Mouse (Mus musculus): ENCODE results near the gene Cpne8. TPM values are rescaled to one million over a fixed set of nuclear protein-coding genes. Genes with fewer than 3 reads are reported as not detected.
"Not testable (repeated sequence)": the region's sequence is repeated elsewhere in the genome, so short reads cannot be mapped to it uniquely, and the experiment has no call there.

Cpne8 gene
- polyA plus RNA-seq, 1 experiment from 2014 or later: 19.9 TPM

GRCm38 (mm10) chr15:90470561-90470960 is 208.7 kb downstream of the Cpne8 start:
- H3K36me3 ChIP-seq (ENCODE audit: control insufficient read depth, insufficient read depth, low read length); H3K4me2 ChIP-seq (ENCODE audit: low read depth, low read length); H3K27ac ChIP-seq (replicated peaks; ENCODE audit: low read depth, low read length); ATAC-seq (ENCODE audit: low read depth); H3K4me3 ChIP-seq (ENCODE audit: low read depth, low read length); H3K4me1 ChIP-seq (ENCODE audit: control insufficient read depth, insufficient read depth, low read length); H3K9me3 ChIP-seq (ENCODE audit: control insufficient read depth, low read length); DNase-seq (ENCODE audit: low spot score); H3K9ac ChIP-seq (ENCODE audit: low read depth, low read length); H3K27me3 ChIP-seq (replicated peaks; ENCODE audit: control insufficient read depth, insufficient read depth, low read length): not testable (repeated sequence)

- Histone ChIP-seq H3K9ac (ENCODE audit: low read depth, low read length) (no peak overlapping the region), H3K4me1 (ENCODE audit: control insufficient read depth, insufficient read depth, low read length) (no peaks in the 10 kb centered on the region), H3K4me3 (ENCODE audit: low read depth, low read length) (no peak overlapping the region), H3K27ac (replicated peaks; ENCODE audit: low read depth, low read length) (no peak overlapping the region), H3K4me2 (ENCODE audit: low read depth, low read length) (no peak overlapping the region), H3K27me3 (replicated peaks; ENCODE audit: control insufficient read depth, insufficient read depth, low read length) (no peaks in the 10 kb centered on the region), H3K36me3 (ENCODE audit: control insufficient read depth, insufficient read depth, low read length) (no peaks in the 10 kb centered on the region), H3K9me3 (ENCODE audit: control insufficient read depth, low read length) (0 out of 2 replicates have a peak, but pooled peaks cover 4% of the 10 kb centered on the region)
- peak; percentile 64 for DNase-seq (ENCODE audit: low spot score)
- 55% methylated on average over 2 of the region's 2 CpGs for WGBS
- ATAC-seq (ENCODE audit: low read depth): no peak
These were observed 216.0 kb downstream of the Cpne8 start for GRCm38 (mm10) chr15:90463281-90463680.

- H3K4me2 ChIP-seq (ENCODE audit: low read depth, low read length): no peak overlapping the region
These were observed 233.2 kb downstream of the Cpne8 start for GRCm38 (mm10) chr15:90446076-90446475.

More at GRCm38 (mm10) chr15:90446076-90446475, 233.2 kb downstream of the Cpne8 start:
- no peaks in the 10 kb centered on the region for H3K27me3 ChIP-seq (replicated peaks; ENCODE audit: control insufficient read depth, insufficient read depth, low read length)
- no peaks in the 10 kb centered on the region for H3K36me3 ChIP-seq (ENCODE audit: control insufficient read depth, insufficient read depth, low read length)
- H3K9me3 ChIP-seq (ENCODE audit: control insufficient read depth, low read length): no peaks in the 10 kb centered on the region
- no peak overlapping the region for H3K9ac ChIP-seq (ENCODE audit: low read depth, low read length)
- no peak overlapping the region for H3K4me3 ChIP-seq (ENCODE audit: low read depth, low read length)
- WGBS: 77% methylated on average over 1 of the region's 1 CpGs
- no peaks in the 10 kb centered on the region for H3K4me1 ChIP-seq (ENCODE audit: control insufficient read depth, insufficient read depth, low read length)
- no peak for DNase-seq (ENCODE audit: low spot score)
- no peak overlapping the region for H3K27ac ChIP-seq (replicated peaks; ENCODE audit: low read depth, low read length)
- ATAC-seq (ENCODE audit: low read depth): no peak
